Mouse (Mus musculus) T-helper 2 cell (primary cell): ENCODE measurements around the gene Gm12258.
"Not testable (repeated sequence)": the region's sequence is repeated elsewhere in the genome, so short reads cannot be mapped to it uniquely, and the experiment has no call there.

ENCODE experiments used
- in situ Hi-C: fragments of 300-600 bp; cut with MboI, MseI; formaldehyde crosslinking; loops from one replicate; pipeline ENCODE4 v1.15.1; 2025; ENCODE audit warnings: high pct_unique_total_duplicates

Gene Gm12258

GRCm38 (mm10) chr11:58846919-58847461 lies at the start of gene Gm12258:
TSS of gene Gm12258 (plus strand) at chr11:58847158.
- in situ Hi-C loops = no loop called here

- in situ Hi-C loops = no loop called here
Observed at GRCm38 (mm10) chr11:58799747-58800146, 47.2 kb upstream of the Gm12258 start.

- in situ Hi-C loops = no loop called here
Observed at GRCm38 (mm10) chr11:58801558-58802228, 45.3 kb upstream of the Gm12258 start, which contains the start of gene Fam183b. TSS of gene Fam183b (minus strand) at chr11:58801960.

- in situ Hi-C loops = no loop called here
Observed at GRCm38 (mm10) chr11:58803871-58804270, 43.1 kb upstream of the Gm12258 start.

GRCm38 (mm10) chr11:58804393-58804792 lies 42.6 kb upstream of the Gm12258 start:
- in situ Hi-C loops = no loop called here

GRCm38 (mm10) chr11:58812001-58812400 lies 35.0 kb upstream of the Gm12258 start:
- in situ Hi-C loops = no loop called here

- in situ Hi-C loops = not testable (repeated sequence)
Observed at GRCm38 (mm10) chr11:58814700-58815099, 32.3 kb upstream of the Gm12258 start, which contains the start of gene Olfr313. TSS of gene Olfr313 (plus strand) at chr11:58815000.

GRCm38 (mm10) chr11:58815676-58816075 lies 31.3 kb upstream of the Gm12258 start:
- in situ Hi-C loops = no loop called here

GRCm38 (mm10) chr11:58828937-58829336 lies 18.0 kb upstream of the Gm12258 start, which contains the start of gene Olfr312:
TSS of gene Olfr312 (plus strand) at chr11:58829237.
- in situ Hi-C loops = not testable (repeated sequence)

- in situ Hi-C loops = no loop called here
Observed at GRCm38 (mm10) chr11:58829764-58830163, 17.2 kb upstream of the Gm12258 start.

GRCm38 (mm10) chr11:58832541-58832940 lies 14.4 kb upstream of the Gm12258 start:
- in situ Hi-C loops = not testable (repeated sequence)

- in situ Hi-C loops = not testable (repeated sequence)
Observed at GRCm38 (mm10) chr11:58838951-58839350, 8.0 kb upstream of the Gm12258 start, which contains the start of gene Olfr311. TSS of gene Olfr311 (plus strand) at chr11:58839251.

- in situ Hi-C loops = no loop called here
Observed at GRCm38 (mm10) chr11:58847636-58848035, 678 bp downstream of the Gm12258 start.

- in situ Hi-C loops = no loop called here
Observed at GRCm38 (mm10) chr11:58849731-58850130, 2.8 kb downstream of the Gm12258 start.

GRCm38 (mm10) chr11:58860744-58861143 lies 13.8 kb downstream of the Gm12258 start:
- in situ Hi-C loops = no loop called here

GRCm38 (mm10) chr11:58867039-58867953 lies 20.3 kb downstream of the Gm12258 start, which contains the start of gene 2810021J22Rik:
TSS of gene 2810021J22Rik (plus strand) at chr11:58867216.
- in situ Hi-C loops = no loop called here

GRCm38 (mm10) chr11:58867954-58868330 lies 21.0 kb downstream of the Gm12258 start:
- in situ Hi-C loops = no loop called here

- in situ Hi-C loops = no loop called here
Observed at GRCm38 (mm10) chr11:58870961-58871360, 24.0 kb downstream of the Gm12258 start.

GRCm38 (mm10) chr11:58883756-58884155 lies 36.8 kb downstream of the Gm12258 start:
- in situ Hi-C loops = no loop called here

GRCm38 (mm10) chr11:58890511-58890910 lies 43.6 kb downstream of the Gm12258 start:
- in situ Hi-C loops = no loop called here

GRCm38 (mm10) chr11:58894456-58894855 lies 47.5 kb downstream of the Gm12258 start:
- in situ Hi-C loops = no loop called here

- in situ Hi-C loops = no loop called here
Observed at GRCm38 (mm10) chr11:58897485-58897884, 50.5 kb downstream of the Gm12258 start.
